Mouse (Mus musculus): Measurements from ENCODE around the gene Gm28038.

DNA sequence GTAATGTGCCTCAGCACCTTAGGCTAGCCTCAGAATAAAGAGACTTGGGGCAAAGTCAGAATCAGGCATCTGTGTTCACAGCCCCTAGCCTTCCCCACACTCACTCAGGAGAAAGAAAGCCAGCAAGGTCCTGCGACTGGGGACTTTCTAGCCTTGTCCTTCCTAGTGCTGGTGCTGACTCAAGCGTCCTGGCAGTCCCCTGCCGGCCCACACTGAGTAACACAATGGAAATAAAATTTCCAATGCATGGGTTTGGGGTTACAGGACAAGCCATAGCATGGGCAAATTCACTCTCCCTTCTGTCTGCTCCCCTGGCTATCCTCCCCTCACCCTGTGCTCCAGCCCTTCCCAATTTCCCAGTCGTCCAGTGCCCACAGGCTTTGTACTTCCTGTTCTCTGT, 12.5 kb upstream of the Gm28038 start:
- TF ChIP-seq CTCF (IDR thresholded peaks at IDR 0.05; ENCODE audit: borderline replicate concordance, extremely low read depth, insufficient read depth, insufficient read length) (no peak), POLR2A (IDR thresholded peaks at IDR 0.05; ENCODE audit: borderline replicate concordance, extremely low read depth, insufficient read depth, insufficient read length, poor library complexity, severe bottlenecking) (no peak)
